13 mouse cellular contexts compared by ENCODE assay signal in the genomic region with DNA sequence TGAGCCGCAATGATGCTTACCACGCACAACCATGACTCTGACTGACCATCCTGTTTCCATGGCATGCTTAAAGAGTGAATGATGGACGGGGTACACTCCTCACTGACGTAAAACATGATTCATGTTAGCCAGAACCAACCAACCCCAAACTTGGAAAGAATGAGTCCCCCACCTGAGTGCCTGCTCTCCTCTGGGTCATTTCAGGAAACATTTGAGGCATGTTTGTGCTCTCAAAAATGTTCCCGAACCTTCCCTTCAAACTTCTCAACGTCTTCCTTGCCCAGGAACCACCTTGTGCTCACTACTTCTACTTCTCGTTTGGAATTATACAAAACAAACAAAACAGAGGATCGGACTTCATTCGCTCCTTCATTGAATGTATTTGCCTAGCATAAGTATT.
DNase-seq lines count a peak whose midpoint lies in the region; ATAC-seq and TF ChIP-seq lines count a peak whose summit lies in the region.
"Had no signal": no experiment of that assay in that cellular context is flagged by ENCODE, and none has a peak within 500 bp of the region (broad histone marks: within the 10 kb centered on the region; RNA-seq: fewer than 3 reads in every experiment).

No protein-coding gene starts in this region.

- no peak overlapping the region for H3K4me2 ChIP-seq in lung, postnatal 0 days (replicated peaks; ENCODE audit: low read depth, low read length)
- no peak overlapping the region for H3K4me2 ChIP-seq in forebrain, postnatal 0 days (ENCODE audit: low read depth)
- H3K4me2 ChIP-seq in midbrain, embryonic 12.5 days (replicated peaks): no peak overlapping the region
- H3K4me2 ChIP-seq in liver, postnatal 0 days (ENCODE audit: low read depth, low read length): no peak overlapping the region

- no peaks in the 10 kb centered on the region for H3K36me3 ChIP-seq in lung, postnatal 0 days (ENCODE audit: insufficient read depth, low read length)
- H3K36me3 ChIP-seq in forebrain, postnatal 0 days (ENCODE audit: insufficient read depth): no peaks in the 10 kb centered on the region
- H3K36me3 ChIP-seq in midbrain, embryonic 12.5 days: no peaks in the 10 kb centered on the region
- no peaks in the 10 kb centered on the region for H3K36me3 ChIP-seq in liver, postnatal 0 days (replicated peaks; ENCODE audit: insufficient read depth, low read length)
- H3K36me3 ChIP-seq: liver, embryonic 15.5 days had no signal

- no peaks in the 10 kb centered on the region for H3K9me3 ChIP-seq in lung, postnatal 0 days (ENCODE audit: low read length)
- H3K9me3 ChIP-seq in forebrain, postnatal 0 days (ENCODE audit: low read length): no peaks in the 10 kb centered on the region
- H3K9me3 ChIP-seq in midbrain, embryonic 12.5 days: no peaks in the 10 kb centered on the region
- H3K9me3 ChIP-seq in liver, postnatal 0 days (ENCODE audit: low read length): no peaks in the 10 kb centered on the region
- H3K9me3 ChIP-seq: liver, embryonic 15.5 days had no signal

- no peak for TF ChIP-seq CTCF in lung, postnatal 0 days (IDR thresholded peaks at IDR 0.05)
- no peak for TF ChIP-seq CTCF in forebrain, postnatal 0 days (IDR thresholded peaks at IDR 0.05; ENCODE audit: low read depth)
- TF ChIP-seq CTCF in liver, postnatal 0 days (IDR thresholded peaks at IDR 0.05; ENCODE audit: low read depth): no peak

- peak; percentile 19; the same call in 1 of the 2 replicates for ATAC-seq in lung, postnatal 0 days
- no peak for ATAC-seq in forebrain, postnatal 0 days
- ATAC-seq in midbrain, embryonic 12.5 days (ENCODE audit: low FRiP score, low read depth): no peak
- ATAC-seq in liver, postnatal 0 days: no peak

- peak; percentile 81 for TF ChIP-seq EP300 in lung, postnatal 0 days (IDR thresholded peaks at IDR 0.05)
- TF ChIP-seq EP300 in liver, postnatal 0 days (IDR thresholded peaks at IDR 0.05; ENCODE audit: low read depth): no peak

- no peaks in the 10 kb centered on the region for H3K27me3 ChIP-seq in lung, postnatal 0 days (replicated peaks; ENCODE audit: insufficient read depth, low read length)
- H3K27me3 ChIP-seq in forebrain, postnatal 0 days (ENCODE audit: insufficient read depth, low read length): no peaks in the 10 kb centered on the region
- peaks cover 10% of the 10 kb centered on the region for H3K27me3 ChIP-seq in midbrain, embryonic 12.5 days
- H3K27me3 ChIP-seq in liver, postnatal 0 days (ENCODE audit: insufficient read depth, low read length): peaks cover 8% of the 10 kb centered on the region; the same call in 1 of the 2 replicates

- no peak overlapping the region for H3K9ac ChIP-seq in lung, postnatal 0 days (replicated peaks; ENCODE audit: low read depth)
- no peak overlapping the region for H3K9ac ChIP-seq in forebrain, postnatal 0 days
- no peak overlapping the region for H3K9ac ChIP-seq in midbrain, embryonic 12.5 days (replicated peaks)
- no peak overlapping the region for H3K9ac ChIP-seq in liver, postnatal 0 days (replicated peaks)
- H3K9ac ChIP-seq: liver, embryonic 15.5 days had no signal

- DNase-seq in heart, adult 11 months: peak; percentile 87
- no peak for DNase-seq in heart, postnatal 25 days (ENCODE audit: low spot score)
- peak; percentile 50 for DNase-seq in lung, postnatal 0 days (ENCODE audit: low spot score)
- no peak for DNase-seq in lung, postnatal 36 days
- no peak for DNase-seq in forebrain, postnatal 0 days
- no peak for DNase-seq in liver, postnatal 0 days
- no peak for DNase-seq in gastrocnemius, postnatal 36 days
- DNase-seq: cerebellum, adult 2 months; kidney, adult 11 months; right cerebral cortex, postnatal 14 days; thymus, postnatal 4 days had no signal

- 63% methylated on average over 9 of the region's 9 CpGs for WGBS in lung, postnatal 0 days
- WGBS in forebrain, postnatal 0 days: 64% methylated on average over 9 of the region's 9 CpGs
- WGBS in midbrain, embryonic 12.5 days: 63% methylated on average over 9 of the region's 9 CpGs
- WGBS in liver, postnatal 0 days (ENCODE audit: insufficient replicate concordance): 71% methylated on average over 9 of the region's 9 CpGs

- intact Hi-C loops in heart, postnatal 25 days (cut with DNase I): loop anchor here (2.0 to 5.0 kb wide), 2 partner anchors 147 to 203 kb away; partner anchors contain the start of gene Spred1
- intact Hi-C loops in gastrocnemius, postnatal 36 days (cut with DNase I): no loop called here

- H3K27ac ChIP-seq in lung, postnatal 0 days (ENCODE audit: low read length): peak overlapping the region; percentile 94
- 0 out of 2 replicates have a peak overlapping the region, but pooled peaks have one; percentile 4 for H3K27ac ChIP-seq in forebrain, postnatal 0 days (ENCODE audit: low read depth, low read length)
- H3K27ac ChIP-seq in midbrain, embryonic 12.5 days (replicated peaks): peak overlapping the region; percentile 96; the same call in 1 of the 2 replicates
- no peak overlapping the region for H3K27ac ChIP-seq in liver, postnatal 0 days (ENCODE audit: low read depth)
- H3K27ac ChIP-seq: liver, embryonic 15.5 days had no signal

- H3K4me1 ChIP-seq in lung, postnatal 0 days (ENCODE audit: insufficient read depth, low read depth, low read length): peaks cover 13% of the 10 kb centered on the region; the same call in 1 of the 2 replicates
- H3K4me1 ChIP-seq in forebrain, postnatal 0 days (ENCODE audit: insufficient read depth): peaks cover 26% of the 10 kb centered on the region
- H3K4me1 ChIP-seq in midbrain, embryonic 12.5 days: peaks cover 69% of the 10 kb centered on the region
- peaks cover 2% of the 10 kb centered on the region; the same call in 1 of the 2 replicates for H3K4me1 ChIP-seq in liver, postnatal 0 days (ENCODE audit: insufficient read depth)

- no peak overlapping the region for H3K4me3 ChIP-seq in lung, postnatal 0 days (ENCODE audit: low read depth, low read length)
- no peak overlapping the region for H3K4me3 ChIP-seq in forebrain, postnatal 0 days (ENCODE audit: low read depth, low read length)
- no peak overlapping the region for H3K4me3 ChIP-seq in midbrain, embryonic 12.5 days
- no peak overlapping the region for H3K4me3 ChIP-seq in liver, postnatal 0 days (ENCODE audit: low read depth, low read length)
- H3K4me3 ChIP-seq: liver, embryonic 15.5 days had no signal

Comparison
In these comparisons a context has a peak if more than half of its experiments do, and no peak if none do; other contexts are left out.
1. DNase-seq: peak in heart, adult 11 months (single experiment) and lung, postnatal 0 days (single experiment); none in heart, postnatal 25 days (single experiment), lung, postnatal 36 days (single experiment), forebrain, postnatal 0 days (single experiment), liver, postnatal 0 days (single experiment) and gastrocnemius, postnatal 36 days (0 of 2).